Mouse (Mus musculus) heart, adult 2 months (tissue): ENCODE data around the gene Asic2. TPM values are rescaled to one million over a fixed set of nuclear protein-coding genes. Genes with fewer than 3 reads are reported as not detected.

Source experiments
- DNase-seq, 2 experiments: peaks; one replicate each; pipeline ENCODE4 v3.0.0; 2021
- H3K27ac ChIP-seq: fragments of 200-600 bp; 2 replicates; pipeline ENCODE4 v1.8.1; 2022
- H3K27me3 ChIP-seq: fragments of 200-500 bp; 2 replicates; pipeline ENCODE4 v1.6.1; 2012; ENCODE audit warnings: mild to moderate bottlenecking, low read length, inconsistent platforms, mixed read lengths; ENCODE audit not compliant: control insufficient read depth, insufficient read depth
- H3K36me3 ChIP-seq: fragments of 200-500 bp; 2 replicates; pipeline ENCODE4 v1.6.1; 2012; ENCODE audit warnings: low read length, inconsistent platforms; ENCODE audit not compliant: control insufficient read depth, insufficient read depth
- H3K4me1 ChIP-seq: fragments of 200-500 bp; 2 replicates; pipeline ENCODE4 v1.6.1; 2011; ENCODE audit warnings: low read length; ENCODE audit not compliant: control insufficient read depth, insufficient read depth
- H3K4me3 ChIP-seq: fragments of 200-600 bp; 2 replicates; pipeline ENCODE4 v1.8.1; 2022
- H3K79me2 ChIP-seq: fragments of 200-500 bp; replicated peaks from 2 replicates; pipeline ENCODE4 v1.6.1; 2012; ENCODE audit warnings: mild to moderate bottlenecking, inconsistent platforms, low read length, moderate library complexity, mixed read lengths; ENCODE audit not compliant: control insufficient read depth, insufficient read depth
- H3K9ac ChIP-seq: fragments of 200-500 bp; 2 replicates; pipeline ENCODE4 v1.6.1; 2012; ENCODE audit warnings: low read depth, mild to moderate bottlenecking, control low read depth, inconsistent platforms, low read length, mixed read lengths
- CTCF ChIP-seq: fragments of 200-600 bp; IDR thresholded peaks from 2 replicates; pipeline ENCODE4 v1.8.1; 2022; ENCODE audit warnings: antibody characterized with exemption, mild to moderate bottlenecking, moderate library complexity
- EP300 ChIP-seq: fragments of 200-500 bp; IDR thresholded peaks from 2 replicates; pipeline ENCODE4 v1.6.1; 2011; ENCODE audit warnings: low read depth, low read length, control low read depth; ENCODE audit not compliant: insufficient read depth
- POLR2A ChIP-seq: fragments of 200-500 bp; IDR thresholded peaks from 2 replicates; pipeline ENCODE4 v1.6.1; 2011; ENCODE audit warnings: mild to moderate bottlenecking, low read depth, low read length, control low read depth; ENCODE audit not compliant: insufficient read depth
- WGBS: fragments of 180-500 bp; shearing (Covaris S2); methylation state at CpG from one replicate; pipeline ENCODE4 v1.1.7; 2018; 5-methylcytosine and 5-hydroxymethylcytosine counted together
- intact Hi-C: fragments of 180-260 bp; cut with DNase I; formaldehyde crosslinking; loops from one replicate; pipeline ENCODE4 v1.15.1; 2025
- polyA plus RNA-seq: library from polyadenylated mRNA; depleted of rRNA; stranded (reverse); fragments of >200 nt; gene quantifications from 2 replicates; pipeline ENCODE4 v1.2.3, GENCODE M21; 2012
- total RNA-seq, 2 experiments: library from RNA; stranded (reverse); gene quantifications; 2 replicates each; pipeline ENCODE4 v1.2.3; 2021

The Asic2 gene
- total and polyA plus RNA-seq, 3 experiments = not detected

GRCm38 (mm10) chr11:81996172-81996841 is 28.1 kb upstream of the Asic2 start:
- H3K27ac ChIP-seq = no peak overlapping the region
- H3K79me2 ChIP-seq = no peaks in the 10 kb centered on the region
- H3K9ac ChIP-seq = no peak overlapping the region
- WGBS = 68% methylated on average over 10 of the region's 10 CpGs
- TF ChIP-seq CTCF = 0 out of 2 replicates have a peak, but pooled peaks have one; percentile 100
- TF ChIP-seq EP300 = peak; percentile 94
- no peak for TF ChIP-seq POLR2A
- DNase-seq = peak; percentile 62 to 79
- H3K36me3 ChIP-seq = no peaks in the 10 kb centered on the region
- H3K27me3 ChIP-seq = no peaks in the 10 kb centered on the region
- intact Hi-C loops = loop anchor here (1.0 to 2.0 kb wide), 2 partner anchors 48 to 181 kb away; partner anchors contain the start of gene Ccl7
- H3K4me1 ChIP-seq = no peaks in the 10 kb centered on the region
- no peak overlapping the region for H3K4me3 ChIP-seq

GRCm38 (mm10) chr11:81983146-81983545 is 14.9 kb upstream of the Asic2 start:
- peak; percentile 26 to 35 for DNase-seq
- intact Hi-C loops = no loop called here
- WGBS = 35% methylated on average over 5 of the region's 5 CpGs

GRCm38 (mm10) chr11:81982191-81982590 is 13.9 kb upstream of the Asic2 start:
- 44% methylated on average over 11 of the region's 11 CpGs for WGBS
- H3K27me3 ChIP-seq = no peaks in the 10 kb centered on the region
- TF ChIP-seq EP300 = no peak
- TF ChIP-seq POLR2A = no peak
- no peak for TF ChIP-seq CTCF
- H3K79me2 ChIP-seq = no peaks in the 10 kb centered on the region
- no peak overlapping the region for H3K4me3 ChIP-seq
- no peaks in the 10 kb centered on the region for H3K4me1 ChIP-seq
- H3K27ac ChIP-seq = no peak overlapping the region
- H3K9ac ChIP-seq = no peak overlapping the region
- no peaks in the 10 kb centered on the region for H3K36me3 ChIP-seq
- no peak for DNase-seq
- intact Hi-C loops = no loop called here

More at GRCm38 (mm10) chr11:81983146-81983545, 14.9 kb upstream of the Asic2 start:
- Histone ChIP-seq H3K4me1 (no peaks in the 10 kb centered on the region), H3K4me3 (no peak overlapping the region), H3K79me2 (no peaks in the 10 kb centered on the region), H3K27ac (no peak overlapping the region), H3K36me3 (no peaks in the 10 kb centered on the region), H3K27me3 (no peaks in the 10 kb centered on the region), H3K9ac (no peak overlapping the region)
- no peak for TF ChIP-seq POLR2A
- TF ChIP-seq EP300 = no peak
- peak; percentile 78 for TF ChIP-seq CTCF

GRCm38 (mm10) chr11:81974577-81974976 is 6.3 kb upstream of the Asic2 start:
- TF ChIP-seq POLR2A (no peak), CTCF (peak; percentile 60)
- no peak for DNase-seq
- Histone ChIP-seq H3K4me3 (no peak overlapping the region), H3K27me3 (no peaks in the 10 kb centered on the region), H3K9ac (no peak overlapping the region), H3K4me1 (no peaks in the 10 kb centered on the region), H3K36me3 (no peaks in the 10 kb centered on the region), H3K79me2 (no peaks in the 10 kb centered on the region), H3K27ac (no peak overlapping the region)
- intact Hi-C loops = loop anchor here (10.0 kb wide), 1 partner anchor 340 kb away; no protein-coding TSS in a partner anchor
- 33% methylated on average over 5 of the region's 5 CpGs for WGBS

GRCm38 (mm10) chr11:81973699-81974098 is 5.4 kb upstream of the Asic2 start:
- TF ChIP-seq EP300 (no peak), POLR2A (no peak), CTCF (no peak)
- no peak overlapping the region for H3K27ac ChIP-seq
- no peaks in the 10 kb centered on the region for H3K4me1 ChIP-seq
- no peaks in the 10 kb centered on the region for H3K27me3 ChIP-seq
- DNase-seq = peak in 1 of 2 experiments; percentile 11
- no peak overlapping the region for H3K4me3 ChIP-seq
- intact Hi-C loops = loop anchor here (10.0 kb wide), 1 partner anchor 339 kb away; no protein-coding TSS in a partner anchor
- H3K9ac ChIP-seq = no peak overlapping the region
- WGBS = 36% methylated on average over 5 of the region's 5 CpGs
- H3K79me2 ChIP-seq = no peaks in the 10 kb centered on the region
- H3K36me3 ChIP-seq = no peaks in the 10 kb centered on the region

- Histone ChIP-seq H3K9ac (no peak overlapping the region), H3K4me3 (no peak overlapping the region), H3K79me2 (no peaks in the 10 kb centered on the region), H3K36me3 (no peaks in the 10 kb centered on the region), H3K4me1 (no peaks in the 10 kb centered on the region), H3K27ac (no peak overlapping the region), H3K27me3 (peaks cover 3% of the 10 kb centered on the region)
- no peak for DNase-seq
- 56% methylated on average over 3 of the region's 3 CpGs for WGBS
- TF ChIP-seq POLR2A (no peak), CTCF (peak; percentile 38)
- intact Hi-C loops = loop anchor here (10.0 kb wide), 1 partner anchor 337 kb away; no protein-coding TSS in a partner anchor
Measured at GRCm38 (mm10) chr11:81972044-81972443, 3.8 kb upstream of the Asic2 start.
